Mouse (Mus musculus): Measurements from ENCODE around the gene Slc38a3. TPM values are rescaled to one million over a fixed set of nuclear protein-coding genes. Genes with fewer than 3 reads are reported as not detected.

The Slc38a3 gene
- polyA plus RNA-seq, 1 experiment = 0.45 TPM

Other genes starting within 250 kb of the Slc38a3 start
- gene Tmem115, start 135.6 kb downstream of the Slc38a3 start, polyA plus RNA-seq (2012; rRNA removed) = 33.6 and 34.0 TPM in 2 replicates
- gene Cyb561d2, start 127.3 kb downstream of the Slc38a3 start, polyA plus RNA-seq (2012; rRNA removed) = 15.2 and 19.4 TPM in 2 replicates
- 26.6 and 35.2 TPM in 2 replicates for gene Nprl2, start 127.3 kb downstream of the Slc38a3 start, polyA plus RNA-seq (2012; rRNA removed)
- 0.56 and 0.78 TPM in 2 replicates for gene Zmynd10, start 122.2 kb downstream of the Slc38a3 start, polyA plus RNA-seq (2012; rRNA removed)
- 41.5 and 58.9 TPM in 2 replicates for gene Rassf1, start 118.0 kb downstream of the Slc38a3 start, polyA plus RNA-seq (2012; rRNA removed)
- 43.9 and 50.6 TPM in 2 replicates for gene Tusc2, start 106.3 kb downstream of the Slc38a3 start, polyA plus RNA-seq (2012; rRNA removed)
- gene Hyal2, start 101.6 kb downstream of the Slc38a3 start, polyA plus RNA-seq (2012; rRNA removed) = 24.0 and 35.6 TPM in 2 replicates
- gene Hyal1, start 92.6 kb downstream of the Slc38a3 start, polyA plus RNA-seq (2012; rRNA removed) = 16.8 and 24.9 TPM in 2 replicates
- 24.6 and 37.3 TPM in 2 replicates for gene Naa80, start 90.6 kb downstream of the Slc38a3 start, polyA plus RNA-seq (2012; rRNA removed)
- 0.50 and 0.52 TPM in 2 replicates for gene Hyal3, start 88.7 kb downstream of the Slc38a3 start, polyA plus RNA-seq (2012; rRNA removed)
- 31.3 and 36.0 TPM in 2 replicates for gene Ifrd2, start 81.9 kb downstream of the Slc38a3 start, polyA plus RNA-seq (2012; rRNA removed)
- 57.1 and 71.0 TPM in 2 replicates for gene Sema3b, start 60.3 kb downstream of the Slc38a3 start, polyA plus RNA-seq (2012; rRNA removed)
- 449 and 465 TPM in 2 replicates for gene Gnai2, start 34.2 kb downstream of the Slc38a3 start, polyA plus RNA-seq (2012; rRNA removed)
- gene Gnat1, start 10.2 kb upstream of the Slc38a3 start, polyA plus RNA-seq (2012; rRNA removed) = 0.06 TPM in 1 of 2 replicates, not detected in the other
- 110 and 111 TPM in 2 replicates for gene Sema3f, start 40.9 kb upstream of the Slc38a3 start, polyA plus RNA-seq (2012; rRNA removed)
- 105 and 116 TPM in 2 replicates for gene Rbm5, start 101.5 kb upstream of the Slc38a3 start, polyA plus RNA-seq (2012; rRNA removed)
- gene Rbm6, start 203.7 kb upstream of the Slc38a3 start, polyA plus RNA-seq (2012; rRNA removed) = 52.9 and 53.1 TPM in 2 replicates
- 33.2 and 35.4 TPM in 2 replicates for gene Mon1a, start 218.6 kb upstream of the Slc38a3 start, polyA plus RNA-seq (2012; rRNA removed)
- gene Mst1r, start 237.3 kb upstream of the Slc38a3 start, polyA plus RNA-seq (2012; rRNA removed) = 39.2 and 55.3 TPM in 2 replicates